Mouse (Mus musculus) testis, adult 2 months (tissue): ENCODE results near the gene Traf3ip1.

Source experiments
- CTCF ChIP-seq: fragments of 200-500 bp; IDR thresholded peaks from 2 replicates; pipeline ENCODE4 v1.5.1; 2012; ENCODE audit warnings: low read depth, mild to moderate bottlenecking, inconsistent platforms, low read length, moderate library complexity; ENCODE audit not compliant: control insufficient read depth, insufficient read depth, insufficient replicate concordance
- POLR2A ChIP-seq: fragments of 200-500 bp; IDR thresholded peaks from 2 replicates; pipeline ENCODE4 v1.6.1; 2012; ENCODE audit warnings: low read depth, mild to moderate bottlenecking, inconsistent platforms, low read length, moderate library complexity; ENCODE audit not compliant: control insufficient read depth

DNA sequence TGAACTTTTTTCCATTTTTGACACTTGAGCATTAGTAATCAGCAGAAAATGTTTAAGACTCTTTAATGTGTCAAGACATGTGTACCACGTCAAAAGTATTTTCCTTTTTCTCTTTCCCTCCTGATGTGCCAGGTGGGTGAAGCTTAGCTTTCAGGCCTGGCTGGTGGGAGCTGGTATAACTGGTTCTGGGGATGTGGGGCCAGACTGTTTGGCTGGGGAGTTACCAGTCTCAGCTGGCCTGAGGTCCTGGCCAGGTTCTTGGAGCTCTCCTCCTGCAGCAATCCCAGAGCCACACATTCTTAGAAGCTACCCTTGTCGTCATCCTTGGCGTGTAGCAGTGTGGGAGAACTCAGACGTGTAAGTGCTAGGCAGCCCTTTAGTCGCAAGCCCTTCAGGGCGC lies 21.2 kb downstream of the Traf3ip1 start:
- TF ChIP-seq CTCF (no peak), POLR2A (no peak)
